Mouse (Mus musculus) kidney, adult 2 months (tissue): Measurements from ENCODE around the gene Utp20.
"Not testable (repeated sequence)": the region's sequence is repeated elsewhere in the genome, so short reads cannot be mapped to it uniquely, and the experiment has no call there.

Experiments used
- CTCF ChIP-seq: fragments of 200-500 bp; conservative IDR thresholded peaks from 2 replicates; pipeline ENCODE4 v1.5.1; 2011; ENCODE audit warnings: low read depth, mild to moderate bottlenecking, control low read depth, low read length, moderate library complexity, mixed read lengths; ENCODE audit not compliant: insufficient read depth, insufficient read length
- POLR2A ChIP-seq: fragments of 200-500 bp; IDR thresholded peaks from one replicate; pipeline ENCODE4 v1.6.1; 2011; ENCODE audit warnings: low read depth, low read length, control low read depth

DNA sequence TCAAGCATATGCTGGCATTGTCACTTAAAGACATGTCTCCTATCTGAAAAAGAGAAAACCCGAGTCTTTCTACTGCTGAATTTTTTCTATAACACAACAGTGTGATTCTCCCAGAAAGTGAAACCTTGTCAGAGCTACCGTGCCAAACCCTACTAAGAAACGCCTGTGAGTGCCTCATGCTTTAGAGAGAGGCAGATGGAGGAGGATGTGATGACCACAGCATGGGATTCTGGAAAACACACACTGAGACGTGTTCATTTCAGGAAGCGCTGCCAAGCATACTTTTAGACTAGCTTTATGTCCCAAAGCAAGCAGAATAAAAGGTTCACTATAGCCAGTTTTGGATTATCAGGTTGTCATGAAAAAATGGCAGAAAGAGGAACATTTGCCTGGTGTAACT is 53.6 kb downstream of the Utp20 start:
- TF ChIP-seq CTCF, POLR2A: not testable (repeated sequence)
